Mouse (Mus musculus) intestine, embryonic 14.5 days (tissue): ENCODE results near the gene Phox2a. TPM values are rescaled to one million over a fixed set of nuclear protein-coding genes. Genes with fewer than 3 reads are reported as not detected.

Experiments used
- ATAC-seq: fragments of 200-750 bp; cut with Nextera tagmentation; replicated peaks from 2 replicates; pipeline ENCODE4 v1.8.0; 2017; ENCODE audit warnings: low read depth, moderate number of reproducible peaks, moderate TSS enrichment, moderate library complexity; ENCODE audit not compliant: low FRiP score, low TSS enrichment
- DNase-seq: peaks from one replicate; pipeline ENCODE4 v3.0.0-alpha.2; 2018; ENCODE audit warnings: low spot score
- H3K27ac ChIP-seq: fragments of 300-500 bp; sonication (generic); 2 replicates; pipeline ENCODE4 v1.5.1; 2014; ENCODE audit warnings: low read depth, mild to moderate bottlenecking, control low read depth
- H3K27me3 ChIP-seq: fragments of 300-500 bp; sonication (generic); replicated peaks from 2 replicates; pipeline ENCODE4 v1.6.1; 2014; ENCODE audit warnings: low read length, control low read depth; ENCODE audit not compliant: control insufficient read depth, insufficient read depth
- H3K36me3 ChIP-seq: fragments of 300-500 bp; sonication (generic); 2 replicates; pipeline ENCODE4 v1.6.1; 2014; ENCODE audit warnings: low read length, control low read depth; ENCODE audit not compliant: control insufficient read depth, insufficient read depth
- H3K4me1 ChIP-seq: fragments of 300-500 bp; sonication (generic); replicated peaks from 2 replicates; pipeline ENCODE4 v1.6.1; 2014; ENCODE audit warnings: low read length, control low read depth, mixed read lengths; ENCODE audit not compliant: control insufficient read depth, insufficient read depth
- H3K4me2 ChIP-seq: fragments of 300-500 bp; sonication (generic); 2 replicates; pipeline ENCODE4 v1.6.1; 2014; ENCODE audit warnings: low read length
- H3K4me3 ChIP-seq: fragments of 300-500 bp; sonication (generic); 2 replicates; pipeline ENCODE4 v1.5.1; 2014; ENCODE audit warnings: low read depth, low read length, control low read depth, mixed read lengths
- H3K9ac ChIP-seq: fragments of 300-500 bp; sonication (generic); 2 replicates; pipeline ENCODE4 v1.6.1; 2014; ENCODE audit warnings: mild to moderate bottlenecking, low read length
- H3K9me3 ChIP-seq: fragments of 300-500 bp; sonication (generic); 2 replicates; pipeline ENCODE4 v1.6.1; 2016; ENCODE audit warnings: low read length, control low read depth; ENCODE audit not compliant: control insufficient read depth
- WGBS: fragments of 180-500 bp; shearing (Covaris S2); extraction: QIAGEN DNeasy Blood & Tissue Kit; methylation state at CpG from one replicate; pipeline ENCODE4 v1.1.7; 2014; 5-methylcytosine and 5-hydroxymethylcytosine counted together
- polyA plus RNA-seq: library from polyadenylated mRNA; unstranded; fragments of >200 nt; fragmentation: Nextera tagmentation; extraction: Ambion mirVana; gene quantifications from 2 replicates; pipeline ENCODE4 v1.2.1, GENCODE M21; 2014

The Phox2a gene
- polyA plus RNA-seq, 1 experiment from 2014 or later = 7.5 TPM

DNA sequence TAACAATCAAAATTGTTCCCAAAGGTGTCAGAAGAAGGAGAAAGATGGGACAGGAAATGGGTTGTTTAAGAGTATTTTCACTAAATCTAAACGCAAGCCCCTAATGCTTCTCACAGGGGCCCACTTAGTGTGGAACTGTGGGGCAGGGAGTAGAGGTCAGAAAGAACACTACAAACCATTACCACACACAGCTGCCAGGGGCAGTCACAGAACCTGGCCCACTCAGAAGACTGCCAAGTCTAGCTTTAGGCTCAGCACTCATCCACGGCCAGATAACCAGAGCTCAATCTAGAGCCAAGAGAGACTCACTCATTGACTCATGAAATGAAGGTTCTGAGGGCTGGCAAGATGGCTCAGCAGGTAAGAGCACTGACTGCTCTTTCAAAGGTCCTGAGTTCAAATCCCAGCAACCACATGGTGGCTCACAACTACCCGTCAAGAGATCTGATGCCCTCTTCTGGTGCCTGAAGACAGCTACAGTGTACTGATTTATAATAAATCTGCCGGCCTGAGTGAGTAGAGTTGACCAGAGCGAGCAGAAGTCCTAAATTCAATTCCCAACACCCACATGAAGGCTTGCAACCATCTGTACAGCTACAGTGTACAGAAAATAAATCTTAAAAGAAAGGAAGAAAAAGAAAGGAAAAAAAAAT is 17.5 kb downstream of the Phox2a start:
- peaks cover 35% of the 10 kb centered on the region for H3K36me3 ChIP-seq
- H3K27ac ChIP-seq = peak overlapping the region; percentile 91; the same call in 1 of the 2 replicates
- peaks cover 20% of the 10 kb centered on the region for H3K4me1 ChIP-seq
- no peak for DNase-seq
- 29% methylated on average over 5 of the region's 5 CpGs for WGBS
- peak overlapping the region; percentile 98 for H3K9ac ChIP-seq
- peak overlapping the region; percentile 75 for H3K4me2 ChIP-seq
- no peak for ATAC-seq
- H3K9me3 ChIP-seq = no peaks in the 10 kb centered on the region
- peak overlapping the region; percentile 92 for H3K4me3 ChIP-seq
- H3K27me3 ChIP-seq = no peaks in the 10 kb centered on the region

DNA sequence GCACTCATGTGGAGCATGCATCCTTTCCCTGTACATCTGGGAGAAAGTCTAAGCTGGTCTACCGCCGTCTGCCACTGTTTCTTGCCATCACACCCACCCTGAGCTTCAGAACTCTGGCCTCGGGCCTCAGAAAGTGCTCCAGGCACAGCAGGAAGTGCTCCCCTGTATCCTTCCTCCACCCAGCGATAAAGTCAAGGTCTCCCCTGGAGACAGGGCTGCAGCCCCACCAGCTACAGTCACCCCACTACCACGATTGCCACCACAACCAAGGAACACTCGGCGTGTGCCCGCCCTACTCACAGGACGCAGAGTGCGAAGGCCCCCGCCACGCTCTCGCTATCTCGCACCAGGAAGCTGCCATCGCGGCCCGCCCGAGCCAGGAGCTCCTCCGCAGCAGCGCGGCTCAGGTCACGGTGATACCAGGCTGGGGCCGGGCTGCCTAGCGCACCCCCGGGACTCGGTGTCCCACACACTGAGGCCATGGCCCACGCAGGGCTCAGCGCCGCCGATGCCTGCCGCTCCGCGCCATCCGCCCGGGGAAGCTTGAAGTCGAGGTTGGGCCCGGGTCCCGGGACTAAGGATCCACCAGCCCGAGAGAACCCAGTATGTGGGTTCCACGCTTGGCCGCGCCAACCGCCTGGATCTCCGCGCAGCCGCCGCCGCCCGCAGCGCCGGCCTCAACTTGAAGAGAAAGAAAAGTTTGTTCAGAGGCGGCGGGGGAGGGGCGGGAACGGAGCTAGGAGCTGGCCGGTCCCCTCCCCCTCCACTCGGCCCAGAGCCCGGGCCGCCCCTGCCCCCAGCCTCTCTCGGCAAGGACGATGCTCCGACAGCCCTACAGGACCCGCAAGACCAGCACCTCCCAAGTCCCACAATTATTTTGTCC is 18.4 kb downstream of the Phox2a start:
- peak overlapping the region; percentile 91 for H3K27ac ChIP-seq
- H3K36me3 ChIP-seq = peaks cover 26% of the 10 kb centered on the region
- H3K4me1 ChIP-seq = peaks cover 20% of the 10 kb centered on the region
- H3K9ac ChIP-seq = peak overlapping the region; percentile 98
- H3K27me3 ChIP-seq = no peaks in the 10 kb centered on the region
- peak overlapping the region; percentile 75 for H3K4me2 ChIP-seq
- under 1% methylated on average over 56 of the region's 63 CpGs for WGBS
- no peaks in the 10 kb centered on the region for H3K9me3 ChIP-seq
- H3K4me3 ChIP-seq = peak overlapping the region; percentile 92
- peak; percentile 51 for ATAC-seq
- DNase-seq = peak; percentile 88

DNA sequence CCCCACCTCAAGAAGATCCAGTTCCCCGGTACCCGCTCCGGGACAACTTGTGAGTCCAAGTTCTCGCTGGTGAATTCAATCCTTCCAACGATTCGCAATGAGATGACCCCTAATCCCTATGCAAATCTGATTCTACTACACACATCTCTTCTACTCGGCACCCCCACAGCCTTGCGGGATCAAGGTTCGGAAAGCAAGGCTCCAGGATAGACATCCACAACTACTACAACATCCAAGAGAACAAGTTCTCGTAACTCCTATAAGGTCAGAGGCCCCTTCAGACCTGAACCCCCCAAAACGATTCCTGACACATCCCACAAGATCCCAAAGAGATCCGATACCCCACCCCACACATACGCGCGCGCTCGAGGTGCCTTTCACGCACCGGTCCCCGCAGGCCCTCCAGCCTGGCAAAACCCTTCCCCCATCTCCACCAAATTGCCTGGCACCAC is 19.1 kb downstream of the Phox2a start:
- Histone ChIP-seq H3K27ac (peak overlapping the region; percentile 91), H3K4me2 (peak overlapping the region; percentile 75), H3K9me3 (no peaks in the 10 kb centered on the region), H3K36me3 (peaks cover 20% of the 10 kb centered on the region), H3K4me3 (peak overlapping the region; percentile 92), H3K27me3 (no peaks in the 10 kb centered on the region), H3K4me1 (peaks cover 20% of the 10 kb centered on the region), H3K9ac (peak overlapping the region; percentile 98)
- ATAC-seq (peak; percentile 1), DNase-seq (no peak)
- under 1% methylated on average over 20 of the region's 20 CpGs for WGBS

DNA sequence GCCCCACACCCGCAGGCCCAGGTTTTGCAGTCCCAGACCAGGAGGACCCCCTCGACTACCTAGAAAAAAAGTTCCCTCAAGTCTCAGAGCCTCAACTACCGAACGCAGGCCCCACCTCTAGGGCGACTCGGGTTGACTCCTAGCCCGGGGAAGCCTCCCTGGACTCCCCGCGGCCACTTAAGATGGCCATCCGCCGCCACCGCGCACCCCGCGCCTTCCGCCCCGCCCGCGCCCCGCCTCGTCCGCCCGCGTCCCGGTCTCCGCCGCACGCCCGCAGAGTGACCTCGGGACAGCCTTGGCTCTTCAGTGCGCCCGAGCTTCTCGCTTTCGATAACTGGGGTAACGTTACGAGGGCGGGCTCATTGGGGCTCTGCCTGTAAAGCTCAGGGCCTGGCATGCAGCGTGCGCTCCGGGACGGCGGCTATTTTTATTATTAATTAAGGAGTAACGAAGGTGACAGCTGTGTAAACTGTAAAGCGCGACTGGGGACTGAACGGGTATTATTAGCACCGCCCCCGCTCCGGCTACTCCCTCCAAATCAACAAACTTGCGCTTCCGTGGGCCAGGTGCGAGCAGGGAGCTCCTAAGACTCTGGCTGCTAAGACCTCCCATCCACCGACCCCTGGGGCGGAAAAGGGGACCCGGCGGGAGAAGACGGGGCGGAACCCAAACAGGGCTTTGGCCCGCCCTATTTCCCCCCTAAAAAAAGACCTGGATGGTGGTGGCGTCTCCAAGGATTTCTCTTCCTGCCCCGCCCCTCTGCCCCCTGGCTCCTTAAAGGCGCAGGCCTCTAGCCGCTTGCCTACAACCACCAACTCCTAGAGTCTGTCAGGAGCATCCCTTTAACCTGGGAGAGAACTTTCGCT is 19.7 kb downstream of the Phox2a start, which contains the start of gene Inppl1:
Inppl1 (minus strand) TSS at position 624 of the 866 bp plus-strand sequence.
- Histone ChIP-seq H3K4me1 (peaks cover 20% of the 10 kb centered on the region), H3K4me3 (peak within 1 kb of the TSS; percentile 92), H3K27ac (peak within 1 kb of the TSS; percentile 91), H3K9me3 (no peaks in the 10 kb centered on the region), H3K9ac (peak within 1 kb of the TSS; percentile 98), H3K27me3 (no peaks in the 10 kb centered on the region), H3K4me2 (peak within 1 kb of the TSS; percentile 75), H3K36me3 (peaks cover 13% of the 10 kb centered on the region)
- ATAC-seq (peak; percentile 88), DNase-seq (peak; percentile 90)
- WGBS = under 1% methylated on average over 64 of the region's 64 CpGs

DNA sequence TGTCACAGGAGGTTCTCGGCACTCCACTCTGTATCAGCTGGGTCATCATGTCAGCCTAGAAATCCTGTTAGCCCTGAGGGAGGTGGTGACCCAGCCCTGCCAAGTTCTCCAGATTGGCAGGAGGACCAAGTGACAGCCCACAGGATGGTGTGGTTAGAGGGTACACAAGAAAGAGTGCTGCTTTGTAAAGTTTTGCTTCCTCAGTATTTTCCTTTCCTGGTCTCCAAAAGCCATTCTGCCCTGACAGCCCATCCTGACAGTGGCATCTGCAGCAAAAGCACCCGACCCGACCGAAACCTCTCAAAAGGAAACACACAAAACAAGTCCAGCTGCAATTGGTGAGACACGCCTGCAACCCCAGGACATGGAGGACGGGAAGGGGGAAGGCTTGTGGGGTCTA is 26.1 kb downstream of the Phox2a start:
- no peak overlapping the region for H3K4me2 ChIP-seq
- H3K36me3 ChIP-seq = no peaks in the 10 kb centered on the region
- 62% methylated on average over 6 of the region's 6 CpGs for WGBS
- no peaks in the 10 kb centered on the region for H3K9me3 ChIP-seq
- no peak overlapping the region for H3K4me3 ChIP-seq
- no peaks in the 10 kb centered on the region for H3K27me3 ChIP-seq
- H3K4me1 ChIP-seq = no peaks in the 10 kb centered on the region
- H3K9ac ChIP-seq = no peak overlapping the region
- H3K27ac ChIP-seq = no peak overlapping the region
- DNase-seq (no peak), ATAC-seq (no peak)

DNA sequence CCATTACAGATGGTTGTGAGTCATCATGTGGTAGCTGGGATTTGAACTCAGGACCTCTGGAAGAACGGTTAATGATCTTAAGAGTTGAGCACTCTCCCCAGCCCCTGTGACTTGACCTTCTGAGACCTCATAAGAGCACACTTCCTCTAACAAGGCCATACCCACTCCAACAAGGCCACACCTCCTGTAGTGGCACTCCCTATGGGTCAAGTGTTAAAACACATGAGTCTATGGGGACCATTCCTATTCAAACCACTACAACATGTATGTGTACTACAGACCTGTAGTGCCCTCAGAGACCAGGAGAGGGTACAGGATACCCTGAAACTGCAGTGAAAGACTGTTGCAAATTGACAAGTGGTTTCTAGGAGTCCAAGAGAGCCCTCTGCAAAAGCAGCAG is 29.8 kb downstream of the Phox2a start:
- Histone ChIP-seq H3K4me3 (no peak overlapping the region), H3K9ac (no peak overlapping the region)
- 100% methylated on average over 1 of the region's 1 CpGs for WGBS

DNA sequence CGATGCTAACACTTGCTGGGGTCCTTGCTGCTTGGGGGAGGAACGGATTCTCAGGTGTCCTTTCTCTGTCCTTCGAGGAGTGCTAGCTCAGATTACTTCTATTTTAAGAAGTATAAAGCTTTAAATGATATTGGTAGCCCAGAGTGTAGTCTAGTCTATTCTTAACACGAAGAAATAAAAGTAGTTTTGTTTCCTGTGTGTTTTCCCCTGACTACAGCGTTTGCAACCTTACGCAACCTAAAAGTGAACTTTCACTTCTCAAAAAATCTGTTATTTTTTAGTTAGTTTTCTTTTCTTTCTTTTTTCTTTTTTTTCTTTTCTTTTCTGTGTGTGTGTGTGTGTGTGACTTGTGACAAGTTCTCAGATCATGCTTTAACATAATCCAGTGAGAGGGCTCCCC is 33.6 kb downstream of the Phox2a start:
- Histone ChIP-seq H3K4me1 (no peaks in the 10 kb centered on the region), H3K27ac (no peak overlapping the region), H3K9ac (no peak overlapping the region), H3K4me3 (no peak overlapping the region), H3K27me3 (no peaks in the 10 kb centered on the region), H3K4me2 (no peak overlapping the region), H3K36me3 (no peaks in the 10 kb centered on the region), H3K9me3 (no peaks in the 10 kb centered on the region)
- ATAC-seq (no peak), DNase-seq (no peak)
- 82% methylated on average over 6 of the region's 6 CpGs for WGBS

More for the DNA sequence above, 29.8 kb downstream of the Phox2a start:
- Histone ChIP-seq H3K9me3 (no peaks in the 10 kb centered on the region), H3K4me2 (no peak overlapping the region), H3K4me1 (no peaks in the 10 kb centered on the region), H3K36me3 (no peaks in the 10 kb centered on the region), H3K27ac (no peak overlapping the region), H3K27me3 (no peaks in the 10 kb centered on the region)
- DNase-seq (no peak), ATAC-seq (no peak)

DNA sequence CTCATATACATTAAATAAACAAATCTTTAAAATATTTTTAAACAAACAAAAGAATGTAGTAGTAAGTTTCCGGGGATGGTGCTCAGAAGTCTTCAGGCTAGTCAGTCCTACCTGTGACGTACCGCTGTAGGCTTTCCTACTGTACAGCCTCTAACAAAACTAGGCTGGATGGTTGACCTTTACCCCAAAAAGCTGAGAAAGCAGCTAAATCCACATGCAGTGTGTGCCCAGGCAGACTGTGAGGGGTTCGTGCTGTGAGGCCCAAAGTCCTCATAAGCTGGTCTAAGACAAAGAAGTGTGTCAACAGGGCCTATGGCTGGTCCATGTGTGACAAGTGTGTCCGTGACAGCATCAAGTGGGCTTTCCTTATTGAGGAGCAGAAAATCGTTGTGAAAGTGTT is 34.7 kb downstream of the Phox2a start:
- no peak overlapping the region for H3K4me3 ChIP-seq
- H3K9ac ChIP-seq = no peak overlapping the region
- H3K27ac ChIP-seq = no peak overlapping the region
- H3K4me2 ChIP-seq = no peak overlapping the region
- 89% methylated on average over 6 of the region's 6 CpGs for WGBS
- ATAC-seq = no peak
- no peak for DNase-seq
- no peaks in the 10 kb centered on the region for H3K4me1 ChIP-seq
- no peaks in the 10 kb centered on the region for H3K27me3 ChIP-seq
- no peaks in the 10 kb centered on the region for H3K36me3 ChIP-seq
- H3K9me3 ChIP-seq = no peaks in the 10 kb centered on the region
